Mouse (Mus musculus): Measurements from ENCODE around the gene Gm17387. TPM values are rescaled to one million over a fixed set of nuclear protein-coding genes. Genes with fewer than 3 reads are reported as not detected.

Gene Gm17387
- polyA plus RNA-seq, 2 experiments from 2014 or later = not detected

- ATAC-seq = peak; percentile 84
Measured at GRCm38 (mm10) chr7:141048226-141049218, 19.6 kb downstream of the Gm17387 start.

GRCm38 (mm10) chr7:141049326-141049725 lies 20.4 kb downstream of the Gm17387 start:
- ATAC-seq = no peak

GRCm38 (mm10) chr7:141051060-141051685 lies 22.2 kb downstream of the Gm17387 start:
- ATAC-seq = no peak

GRCm38 (mm10) chr7:141052016-141052415 lies 23.1 kb downstream of the Gm17387 start:
- no peak for ATAC-seq

- no peak for ATAC-seq
Measured at GRCm38 (mm10) chr7:141052421-141052820, 23.5 kb downstream of the Gm17387 start.

- ATAC-seq = no peak
Measured at GRCm38 (mm10) chr7:141055785-141056184, 26.9 kb downstream of the Gm17387 start.

- no peak for ATAC-seq
Measured at GRCm38 (mm10) chr7:141056976-141057375, 28.0 kb downstream of the Gm17387 start.

- no peak for ATAC-seq
Measured at GRCm38 (mm10) chr7:141057541-141057940, 28.6 kb downstream of the Gm17387 start.

- peak; percentile 78 for ATAC-seq
Measured at GRCm38 (mm10) chr7:141058601-141059341, 29.8 kb downstream of the Gm17387 start.

- no peak for ATAC-seq
Measured at GRCm38 (mm10) chr7:141059929-141060328, 31.0 kb downstream of the Gm17387 start.

GRCm38 (mm10) chr7:141060426-141061242 lies 31.7 kb downstream of the Gm17387 start, which contains the start of gene B4galnt4:
B4galnt4 (plus strand) TSS chr7:141061104.
- peak; percentile 57 for ATAC-seq

- no peak for ATAC-seq
Measured at GRCm38 (mm10) chr7:141061269-141061692, 32.4 kb downstream of the Gm17387 start.

GRCm38 (mm10) chr7:141062525-141062924 lies 33.6 kb downstream of the Gm17387 start:
- no peak for ATAC-seq

GRCm38 (mm10) chr7:141063353-141063752 lies 34.4 kb downstream of the Gm17387 start:
- no peak for ATAC-seq

- peak; percentile 57 for ATAC-seq
Measured at GRCm38 (mm10) chr7:141064175-141064574, 35.2 kb downstream of the Gm17387 start.

GRCm38 (mm10) chr7:141064576-141064975 lies 35.6 kb downstream of the Gm17387 start:
- ATAC-seq = no peak

- ATAC-seq = no peak
Measured at GRCm38 (mm10) chr7:141068351-141068750, 39.4 kb downstream of the Gm17387 start.

GRCm38 (mm10) chr7:141070058-141070862 lies 41.3 kb downstream of the Gm17387 start:
- ATAC-seq = no peak

- ATAC-seq = peak; percentile 90
Measured at GRCm38 (mm10) chr7:141072017-141072745, 43.2 kb downstream of the Gm17387 start.

GRCm38 (mm10) chr7:141073782-141074181 lies 44.9 kb downstream of the Gm17387 start:
- ATAC-seq = no peak

Data from activated CD4-positive, CD25-positive, alpha-beta regulatory T cell, adult 4 months (primary cell).